Mouse (Mus musculus): ENCODE results near the gene Pdgfra. TPM values are rescaled to one million over a fixed set of nuclear protein-coding genes. Genes with fewer than 3 reads are reported as not detected.

Pdgfra gene
- polyA plus RNA-seq (2017; shearing (Covaris generic)) = not detected

DNA sequence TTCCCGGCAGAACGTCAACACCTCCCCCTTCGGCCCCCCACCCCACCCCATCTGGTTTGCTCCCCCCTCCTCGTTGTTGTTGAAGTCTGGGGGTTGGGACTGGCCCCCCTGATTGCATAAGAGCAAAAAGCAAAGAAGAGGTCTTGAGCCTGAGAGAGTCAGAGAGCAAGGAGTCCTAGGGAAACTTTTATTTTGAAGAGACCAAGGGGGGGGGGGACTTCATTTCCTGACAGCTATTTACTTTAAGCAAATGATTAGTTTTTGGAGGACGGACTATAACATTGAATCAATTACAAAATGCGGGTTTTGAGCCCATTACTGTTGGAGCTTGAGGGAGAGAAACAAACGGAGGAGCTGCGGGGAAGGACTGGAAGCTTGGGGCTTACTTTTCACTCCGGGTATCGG is at the start of gene Pdgfra:
Gene Pdgfra (plus strand): TSS at position 272 of the 405 bp plus-strand sequence.

Other genes with a start within 250 kb of the Pdgfra start
- 11.9 TPM for gene Chic2, start 107.5 kb upstream of the Pdgfra start, polyA plus RNA-seq (2017; shearing (Covaris generic))
- not detected for gene Gsx2, start 76.7 kb upstream of the Pdgfra start, polyA plus RNA-seq (2017; shearing (Covaris generic))

All from inflammation-experienced regulatory T-cells, adult 16 weeks (primary cell).